Mouse (Mus musculus): ENCODE measurements around the gene 1190005I06Rik. TPM values are rescaled to one million over a fixed set of nuclear protein-coding genes. Genes with fewer than 3 reads are reported as not detected.

Gene 1190005I06Rik
- polyA plus RNA-seq, 1 experiment: 7.7 TPM

- DNase-seq (ENCODE audit: extremely low spot score in 1 of 2, low spot score in 1 of 2): no peak
Measured at GRCm38 (mm10) chr8:120585521-120585920, 61.9 kb downstream of the 1190005I06Rik start.

GRCm38 (mm10) chr8:120581811-120582210, 65.6 kb downstream of the 1190005I06Rik start:
- DNase-seq (ENCODE audit: extremely low spot score in 1 of 2, low spot score in 1 of 2): no peak

DNA sequence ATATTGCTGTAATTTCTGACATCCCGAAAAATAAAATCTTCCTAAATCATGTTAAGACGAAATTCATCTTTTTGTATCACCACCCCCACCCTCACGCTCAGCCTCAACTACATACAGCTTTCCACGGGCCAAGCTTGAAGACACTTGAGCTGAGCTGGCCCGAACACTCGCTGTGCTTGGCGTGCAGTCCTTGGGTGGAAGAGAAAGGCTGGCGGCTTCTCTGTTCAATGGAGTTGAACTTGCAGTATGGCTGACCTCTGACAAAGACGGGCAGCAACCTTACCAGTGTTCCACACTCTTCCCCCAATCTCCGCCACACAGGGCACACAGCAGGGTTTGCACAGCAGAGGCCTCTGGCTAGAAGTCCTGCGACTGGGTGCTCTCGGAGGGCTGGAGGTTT, 66.1 kb downstream of the 1190005I06Rik start:
- no peak for DNase-seq (ENCODE audit: extremely low spot score in 1 of 2, low spot score in 1 of 2)

GRCm38 (mm10) chr8:120580336-120581000, 67.0 kb downstream of the 1190005I06Rik start:
- no peak for DNase-seq (ENCODE audit: extremely low spot score in 1 of 2, low spot score in 1 of 2)

GRCm38 (mm10) chr8:120577821-120578220, 69.6 kb downstream of the 1190005I06Rik start:
- no peak for DNase-seq (ENCODE audit: extremely low spot score in 1 of 2, low spot score in 1 of 2)

GRCm38 (mm10) chr8:120575801-120576200, 71.6 kb downstream of the 1190005I06Rik start:
- DNase-seq (ENCODE audit: extremely low spot score in 1 of 2, low spot score in 1 of 2): no peak

DNA sequence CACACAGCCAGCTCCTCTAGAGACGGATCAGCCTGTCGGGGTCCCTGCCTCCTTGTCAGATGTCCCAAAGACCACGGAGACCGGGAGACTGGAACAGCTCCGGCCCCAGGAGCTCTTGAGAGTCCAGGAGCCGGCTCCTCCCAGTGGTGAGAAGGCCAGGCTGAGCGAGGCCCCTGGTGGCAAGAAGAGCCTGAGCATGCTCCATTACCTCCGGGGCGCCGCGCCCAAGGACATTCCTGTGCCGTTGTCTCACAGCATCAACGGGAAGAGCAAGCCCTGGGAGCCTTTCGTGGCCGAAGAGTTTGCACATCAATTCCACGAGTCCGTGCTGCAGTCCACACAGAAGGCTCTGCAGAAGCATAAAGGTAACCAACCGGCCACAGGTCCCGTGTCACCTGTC, 72.5 kb downstream of the 1190005I06Rik start:
- no peak for DNase-seq (ENCODE audit: extremely low spot score in 1 of 2, low spot score in 1 of 2)

DNA sequence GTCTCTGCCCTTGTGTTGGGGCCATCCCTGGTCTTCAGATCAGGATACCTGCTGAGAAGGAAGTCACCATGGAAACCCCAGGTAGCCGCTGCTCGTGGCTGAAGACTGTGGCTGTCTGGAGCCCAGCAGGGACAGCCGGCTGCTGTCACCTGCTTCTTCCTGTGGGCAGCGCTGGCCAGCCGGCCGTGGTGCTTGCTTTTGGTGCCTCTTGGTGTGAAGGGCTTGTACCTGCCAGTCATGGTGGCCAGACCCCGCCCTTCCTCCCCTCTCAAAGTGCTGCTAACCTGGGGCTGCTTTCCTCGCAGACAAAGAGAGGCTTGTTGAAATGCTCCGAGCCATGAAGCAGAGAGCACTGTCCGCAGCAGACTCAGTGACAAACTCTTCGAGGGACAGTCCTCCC, 73.6 kb downstream of the 1190005I06Rik start:
- DNase-seq (ENCODE audit: extremely low spot score in 1 of 2, low spot score in 1 of 2): no peak

GRCm38 (mm10) chr8:120572534-120572933, 74.9 kb downstream of the 1190005I06Rik start:
- DNase-seq (ENCODE audit: extremely low spot score in 1 of 2, low spot score in 1 of 2): peak in 1 of 2 experiments; percentile 76

- no peak for DNase-seq (ENCODE audit: extremely low spot score in 1 of 2, low spot score in 1 of 2)
Measured at GRCm38 (mm10) chr8:120571561-120571960, 75.9 kb downstream of the 1190005I06Rik start.

DNA sequence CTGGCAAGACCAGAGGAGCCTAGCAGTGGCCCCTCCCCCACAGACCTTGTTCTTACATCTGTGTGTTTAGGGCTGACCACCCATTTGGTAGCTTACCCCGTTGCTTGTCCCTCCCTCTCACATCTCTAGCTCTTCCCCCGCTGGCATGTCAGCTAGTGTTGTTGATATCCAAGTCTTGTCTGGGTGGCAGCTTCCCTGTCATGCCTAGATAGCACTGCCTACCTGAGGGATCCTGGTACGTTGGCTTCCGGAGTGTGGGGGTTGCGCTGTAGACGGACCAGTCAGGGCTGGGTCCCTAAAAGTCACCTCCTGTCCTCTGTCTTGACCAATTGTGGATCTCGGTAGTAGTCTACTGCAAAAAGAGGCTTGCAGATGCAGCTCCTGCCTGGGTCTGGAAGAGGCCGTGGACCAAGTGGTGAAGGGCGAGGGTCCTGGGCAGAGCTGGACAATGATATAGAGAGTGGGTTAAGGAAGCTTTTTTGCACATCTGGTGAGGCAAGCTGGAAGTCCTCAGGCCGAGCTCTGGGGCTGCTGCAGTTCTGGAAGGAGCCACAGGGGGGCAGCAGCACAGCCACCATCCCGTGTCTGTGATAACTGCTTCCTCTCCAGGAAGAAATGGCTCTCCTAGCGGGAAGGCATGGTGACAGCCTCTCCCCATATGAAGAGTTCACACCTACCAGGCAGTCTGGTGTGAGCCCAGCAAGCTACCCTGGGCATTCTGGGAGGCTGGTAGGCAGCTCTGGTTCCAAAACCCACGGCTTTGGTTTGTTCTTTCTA, 77.3 kb downstream of the 1190005I06Rik start:
- DNase-seq (ENCODE audit: extremely low spot score in 1 of 2, low spot score in 1 of 2): peak in 1 of 2 experiments; percentile 91

DNA sequence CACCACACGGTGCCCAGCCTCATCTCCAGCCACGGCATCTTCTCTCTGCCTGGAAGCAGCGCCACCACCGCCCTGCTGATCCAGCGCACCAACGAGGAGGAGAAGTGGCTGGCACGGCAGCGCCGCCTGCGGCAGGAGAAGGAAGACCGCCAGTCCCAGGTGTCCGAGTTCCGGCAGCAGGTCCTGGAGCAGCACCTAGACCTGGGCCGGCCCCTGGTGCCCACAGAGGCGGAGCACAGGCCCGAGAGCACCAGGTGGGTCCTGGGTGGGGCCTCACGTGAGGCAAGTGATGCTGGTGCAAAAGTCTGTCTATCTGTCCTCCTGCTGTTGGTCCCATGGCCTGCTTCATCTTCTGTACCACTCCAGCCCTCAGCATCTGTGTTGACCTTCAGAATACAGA, 78.3 kb downstream of the 1190005I06Rik start:
- DNase-seq (ENCODE audit: extremely low spot score in 1 of 2, low spot score in 1 of 2): no peak

DNA sequence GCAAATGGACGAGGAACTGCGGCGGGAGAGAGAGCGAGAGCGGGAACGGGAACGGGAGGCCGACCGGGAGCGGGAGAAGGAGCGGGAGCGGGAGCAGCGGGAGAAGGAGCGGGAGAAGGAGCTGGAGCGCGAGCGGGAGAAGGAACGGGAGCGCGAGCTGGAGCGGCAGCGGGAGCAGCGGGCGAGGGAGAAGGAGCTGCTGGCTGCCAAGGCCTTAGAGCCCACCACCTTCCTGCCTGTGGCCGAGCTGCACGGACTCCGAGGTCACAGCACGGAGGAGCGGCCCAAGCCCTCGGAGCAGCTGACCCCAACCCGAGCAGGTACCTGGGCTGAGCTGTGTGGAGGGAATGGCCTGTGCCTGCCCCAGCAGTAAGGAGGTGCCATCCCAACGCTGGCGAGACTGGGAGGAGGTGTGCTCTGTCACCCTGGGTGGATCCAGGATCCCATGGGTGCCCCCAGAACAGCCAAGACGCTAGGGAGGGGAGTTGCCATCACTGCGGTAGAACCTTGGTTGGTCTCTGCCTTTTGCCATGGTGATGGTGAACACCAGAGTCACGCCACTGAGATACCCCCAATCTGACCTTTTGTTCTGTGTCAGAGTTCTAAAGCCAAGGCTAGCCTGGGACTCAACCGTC, 79.2 kb downstream of the 1190005I06Rik start:
- DNase-seq (ENCODE audit: extremely low spot score in 1 of 2, low spot score in 1 of 2): no peak

GRCm38 (mm10) chr8:120567731-120568130, 79.7 kb downstream of the 1190005I06Rik start:
- DNase-seq (ENCODE audit: extremely low spot score in 1 of 2, low spot score in 1 of 2): no peak

DNA sequence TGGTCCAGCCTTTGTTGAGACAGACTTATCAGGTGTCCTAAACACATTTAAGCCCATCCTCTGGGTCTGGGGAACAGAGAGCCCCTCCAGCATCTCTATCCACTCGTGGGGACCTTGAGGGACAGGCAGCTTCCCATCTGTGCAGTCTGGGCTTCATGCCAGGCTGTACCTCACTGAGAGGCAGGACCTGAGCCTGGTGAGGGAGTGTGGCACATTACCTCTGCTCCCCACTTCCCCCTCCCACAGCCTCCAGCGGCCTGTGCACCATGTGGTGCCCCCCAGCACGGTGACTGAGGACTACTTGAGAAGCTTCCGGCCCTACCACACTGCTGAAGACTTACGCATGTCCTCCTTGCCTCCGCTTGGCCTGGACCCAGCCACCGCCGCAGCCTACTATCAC, 80.8 kb downstream of the 1190005I06Rik start:
- no peak for DNase-seq (ENCODE audit: extremely low spot score in 1 of 2, low spot score in 1 of 2)

DNA sequence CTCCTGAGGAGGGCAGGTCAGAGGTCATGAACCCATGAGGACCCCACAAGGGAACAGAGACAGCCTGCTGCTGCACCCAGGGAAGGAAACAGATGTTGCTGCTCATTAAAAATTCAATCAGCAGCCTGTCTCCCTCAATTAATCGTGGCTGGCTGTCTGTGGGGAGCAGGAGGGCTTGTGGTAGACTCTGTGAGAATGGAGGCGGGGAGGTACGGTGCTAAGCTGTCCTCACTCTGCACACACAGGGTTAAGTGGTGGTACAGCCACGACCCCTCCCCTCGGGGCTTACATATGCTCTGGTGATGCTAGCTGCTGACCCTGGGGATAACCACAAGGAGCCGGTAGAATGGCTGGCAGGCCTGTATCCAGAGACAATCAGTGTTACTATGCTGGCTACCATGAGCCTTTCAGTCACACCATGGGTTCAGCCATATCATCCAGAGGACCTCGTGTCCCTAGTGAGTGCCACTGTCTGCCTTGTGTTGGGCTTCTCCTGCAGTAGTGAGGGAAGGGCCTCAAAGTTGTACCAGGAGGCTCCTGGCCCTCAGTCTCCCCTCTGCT, 82.2 kb downstream of the 1190005I06Rik start:
- DNase-seq (ENCODE audit: extremely low spot score in 1 of 2, low spot score in 1 of 2): no peak

DNA sequence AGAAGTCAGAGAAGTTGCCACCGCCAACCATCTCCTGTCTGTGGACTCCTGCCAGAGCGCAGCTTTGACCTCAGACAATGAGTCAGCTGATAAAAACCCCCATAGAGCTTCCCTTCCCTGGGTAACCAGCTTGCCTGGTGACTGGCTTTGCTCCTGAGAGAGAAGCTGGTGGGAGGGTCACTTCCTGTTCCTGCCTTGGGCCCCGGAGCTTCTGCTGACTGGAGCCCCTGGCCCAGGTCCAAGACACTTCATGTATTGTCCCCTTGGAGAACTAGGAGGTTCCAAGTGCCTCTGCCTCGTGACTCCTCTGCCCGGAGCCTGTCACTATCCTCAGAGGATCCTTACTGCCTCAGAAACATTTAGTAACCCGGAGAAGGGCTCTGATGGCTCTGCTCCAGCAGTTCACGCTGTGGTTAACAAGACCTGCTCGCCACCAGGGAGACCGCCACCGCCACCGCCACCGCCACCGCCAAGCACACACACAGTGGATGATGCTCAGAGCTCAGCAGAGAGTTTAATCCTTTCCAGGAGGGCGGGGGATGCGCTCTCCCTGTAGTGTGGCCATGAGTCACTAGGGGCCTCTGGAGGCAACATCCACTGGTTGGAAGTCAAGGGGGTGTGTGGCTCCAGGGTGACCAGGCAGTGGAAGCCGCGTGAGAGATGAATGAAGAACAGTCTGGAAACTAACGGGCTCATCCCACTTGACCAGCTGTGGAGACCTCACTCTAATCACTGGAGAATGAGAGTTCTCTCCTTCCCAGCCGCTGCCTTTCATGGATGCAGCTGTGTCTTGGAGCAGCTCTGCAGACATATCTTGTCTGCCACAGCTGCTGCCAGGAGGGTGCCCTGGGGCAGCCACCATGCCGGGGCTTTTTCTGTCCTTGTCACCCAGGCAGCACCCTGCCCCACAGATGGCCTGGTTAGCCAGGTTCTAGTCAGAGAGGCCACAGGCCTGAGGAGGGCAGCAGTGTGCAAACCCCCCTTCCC, 83.3 kb downstream of the 1190005I06Rik start:
- DNase-seq (ENCODE audit: extremely low spot score in 1 of 2, low spot score in 1 of 2): peak; percentile 67 to 72

DNA sequence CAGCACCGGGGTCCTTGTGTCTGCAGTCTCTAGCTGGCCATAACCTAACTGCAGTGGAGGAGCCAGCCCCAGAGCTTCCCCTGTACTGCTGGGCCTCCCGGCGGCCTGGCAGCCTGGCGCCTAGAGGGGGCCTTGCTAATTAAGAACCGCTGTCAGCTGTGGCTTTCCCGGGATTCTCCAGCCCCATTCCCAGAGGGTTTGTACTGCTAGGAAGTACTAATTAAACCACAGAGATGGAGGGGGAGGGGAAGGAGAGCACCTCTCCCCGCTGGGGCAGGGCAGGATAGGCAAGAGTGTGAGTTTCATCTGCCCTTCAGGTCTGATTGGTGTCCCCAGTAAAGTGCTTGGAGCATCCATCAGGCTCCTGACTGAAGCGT, 84.1 kb downstream of the 1190005I06Rik start:
- no peak for DNase-seq (ENCODE audit: extremely low spot score in 1 of 2, low spot score in 1 of 2)

DNA sequence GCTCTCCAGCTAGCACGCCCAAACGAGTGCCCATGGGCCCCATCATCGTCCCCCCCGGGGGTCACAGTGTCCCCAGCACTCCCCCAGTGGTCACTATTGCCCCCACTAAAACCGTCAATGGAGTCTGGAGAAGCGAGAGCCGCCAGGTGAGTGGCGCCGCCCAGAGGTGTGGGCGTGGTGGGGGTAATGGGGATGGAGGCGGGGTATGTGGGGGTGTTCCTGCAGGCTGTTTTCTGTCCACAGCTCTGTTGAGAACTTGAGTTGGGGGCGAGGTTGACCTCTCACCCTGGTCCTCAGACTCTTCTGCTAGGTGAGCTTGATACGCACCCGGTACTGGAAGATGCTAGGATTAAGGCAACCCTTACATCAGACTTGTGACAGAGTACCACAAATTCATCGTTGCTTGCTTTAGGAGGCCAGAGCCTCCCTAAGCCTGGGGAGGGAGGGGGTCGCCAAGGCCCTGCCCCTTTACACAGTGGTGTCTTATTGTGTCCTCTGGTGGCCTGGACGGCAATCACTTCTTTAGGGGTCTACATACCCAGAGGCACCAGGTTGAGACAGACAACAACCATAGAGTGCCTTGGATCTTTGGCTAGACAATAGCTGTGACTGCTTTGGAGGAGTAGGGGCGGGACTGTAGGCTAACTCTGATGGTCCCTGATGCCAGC, 84.6 kb downstream of the 1190005I06Rik start:
- no peak for DNase-seq (ENCODE audit: extremely low spot score in 1 of 2, low spot score in 1 of 2)
